Mouse (Mus musculus): ENCODE measurements around the gene C2cd2. TPM values are rescaled to one million over a fixed set of nuclear protein-coding genes. Genes with fewer than 3 reads are reported as not detected.

C2cd2 gene
- total and polyA plus RNA-seq, 3 experiments, result 7.7 to 14.5 (median 11.2) TPM

DNA sequence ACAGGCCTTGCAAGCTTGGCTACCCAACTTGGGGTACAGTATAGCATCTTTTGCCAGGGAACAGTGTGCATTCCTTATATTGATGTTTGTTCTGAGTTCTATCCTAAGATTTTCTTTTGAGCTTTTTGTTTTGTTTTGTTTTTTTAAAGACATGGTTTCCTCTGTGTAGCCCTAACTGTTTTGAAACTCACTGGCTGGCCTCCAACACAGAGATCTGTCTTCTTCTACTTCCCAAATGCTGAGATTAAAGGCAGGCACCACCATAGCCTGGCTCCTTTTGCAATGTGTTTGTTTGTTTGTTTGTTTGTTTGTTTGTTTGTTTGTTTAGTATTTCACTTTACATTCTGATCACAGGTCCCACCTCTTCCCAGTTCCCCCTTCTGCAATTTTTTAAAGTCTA is 32.2 kb downstream of the C2cd2 start:
- no peaks in the 10 kb centered on the region for H3K9me3 ChIP-seq (replicated peaks; ENCODE audit: low read length)
- DNase-seq (ENCODE audit: extremely low read depth), result no peak
- dilution Hi-C loops (cut with MboI; ENCODE audit: extremely low pct_ligation_motif_present, extremely low pct_unique_long_range_greater_than_20kb, low sequenced_read_pairs), result no loop called here
- no peaks in the 10 kb centered on the region for H3K36me3 ChIP-seq (replicated peaks in 1 of 2; ENCODE audit: control insufficient read depth in 1 of 2, insufficient read depth in 1 of 2, low read length in 1 of 2)
- H3K4me1 ChIP-seq (ENCODE audit: control insufficient read depth in 1 of 2, insufficient read depth in 2 of 2), result peaks cover 0 to 25% of the 10 kb centered on the region in 2 experiments; a peak in 2 of 4 replicates
- in situ Hi-C loops (cut with MboI; ENCODE audit: low pct_ligation_motif_present, low pct_unique_long_range_greater_than_20kb, low sequenced_read_pairs), result no loop called here
- H3K9ac ChIP-seq (ENCODE audit: insufficient read depth, low read depth), result no peak overlapping the region
- H3K27me3 ChIP-seq (replicated peaks), result peaks cover 6% of the 10 kb centered on the region
- TF ChIP-seq KAT2A (IDR thresholded peaks at IDR 0.05; ENCODE audit: insufficient replicate concordance, low read length) (no peak), RAD21 (IDR thresholded peaks at IDR 0.05; ENCODE audit: low read depth, low read length) (no peak), MEF2A (IDR thresholded peaks at IDR 0.05; ENCODE audit: borderline replicate concordance, low read depth, low read length) (no peak), ZMIZ1 (IDR thresholded peaks at IDR 0.05; ENCODE audit: low read depth, low read length) (no peak), CTCF (conservative IDR thresholded peaks at IDR 0.05 in 1 of 2, IDR thresholded peaks at IDR 0.05 in 1 of 2; ENCODE audit: low read depth in 2 of 2, low read length in 2 of 2) (no peak), ETS1 (conservative IDR thresholded peaks at IDR 0.05; ENCODE audit: low read depth, low read length) (no peak), TCF12 (IDR thresholded peaks at IDR 0.05; ENCODE audit: low read depth, low read length) (no peak), BHLHE40 (IDR thresholded peaks at IDR 0.05; ENCODE audit: low read depth, low read length) (no peak), EP300 (IDR thresholded peaks at IDR 0.05; ENCODE audit: low read length) (no peak), SMC3 (IDR thresholded peaks at IDR 0.05; ENCODE audit: low read depth, low read length) (no peak), GABPA (IDR thresholded peaks at IDR 0.05; ENCODE audit: insufficient replicate concordance, low read depth, low read length) (no peak), E2F4 (IDR thresholded peaks at IDR 0.05; ENCODE audit: insufficient replicate concordance, low read depth, low read length) (no peak), USF1 (IDR thresholded peaks at IDR 0.05; ENCODE audit: low read depth, low read length) (no peak), UBTF (IDR thresholded peaks at IDR 0.05; ENCODE audit: low read depth, low read length) (no peak), MYC (IDR thresholded peaks at IDR 0.05; ENCODE audit: low read depth, low read length) (no peak), POLR2AphosphoS2 (IDR thresholded peaks at IDR 0.05; ENCODE audit: low read depth, low read length) (no peak), MAFK (IDR thresholded peaks at IDR 0.05; ENCODE audit: insufficient replicate concordance, low read length) (no peak), NELFE (IDR thresholded peaks at IDR 0.05; ENCODE audit: low read depth, low read length) (no peak), JUND (conservative IDR thresholded peaks at IDR 0.05; ENCODE audit: low read depth, low read length) (no peak)
- H3K79me2 ChIP-seq (replicated peaks; ENCODE audit: control insufficient read depth, extremely low read depth, insufficient read depth, poor library complexity, severe bottlenecking), result no peaks in the 10 kb centered on the region
- no peak overlapping the region for H3K27ac ChIP-seq (ENCODE audit: insufficient read depth, low read depth)
- no peak overlapping the region for H3K4me3 ChIP-seq (replicated peaks in 1 of 3; ENCODE audit: low read depth in 2 of 3, low read length in 2 of 3, poor library complexity in 1 of 3)
- H3K4me2 ChIP-seq (ENCODE audit: insufficient read depth, low read depth, poor library complexity, severe bottlenecking), result no peak overlapping the region

DNA sequence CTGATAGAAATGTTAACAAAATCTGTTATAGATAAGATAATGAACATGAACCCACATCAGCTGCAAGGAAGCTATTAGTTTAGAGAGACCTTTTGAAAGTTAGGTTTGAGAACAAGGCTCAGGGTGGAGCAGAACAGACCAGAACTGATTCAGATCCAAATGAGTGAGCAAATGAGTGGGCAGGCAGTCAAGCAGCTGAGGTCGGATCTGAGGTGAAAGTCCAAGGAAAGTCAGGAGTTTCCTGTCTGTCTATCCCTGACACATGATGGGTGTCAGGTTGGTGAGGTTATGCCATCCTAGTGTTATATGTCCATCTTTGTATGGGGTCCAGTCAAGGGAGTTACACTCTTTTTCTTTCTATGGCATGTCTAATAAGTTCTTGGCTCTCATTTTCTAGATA is 32.9 kb downstream of the C2cd2 start:
- no peak for DNase-seq (ENCODE audit: extremely low read depth)
- Histone ChIP-seq H3K9me3 (replicated peaks; ENCODE audit: low read length) (no peaks in the 10 kb centered on the region), H3K4me3 (replicated peaks in 1 of 3; ENCODE audit: low read depth in 2 of 3, low read length in 2 of 3, poor library complexity in 1 of 3) (no peak overlapping the region), H3K36me3 (replicated peaks in 1 of 2; ENCODE audit: control insufficient read depth in 1 of 2, insufficient read depth in 1 of 2, low read length in 1 of 2) (no peaks in the 10 kb centered on the region), H3K9ac (ENCODE audit: insufficient read depth, low read depth) (no peak overlapping the region), H3K79me2 (replicated peaks; ENCODE audit: control insufficient read depth, extremely low read depth, insufficient read depth, poor library complexity, severe bottlenecking) (no peaks in the 10 kb centered on the region), H3K27me3 (replicated peaks) (peaks cover 9% of the 10 kb centered on the region), H3K4me2 (ENCODE audit: insufficient read depth, low read depth, poor library complexity, severe bottlenecking) (no peak overlapping the region), H3K27ac (ENCODE audit: insufficient read depth, low read depth) (no peak overlapping the region), H3K4me1 (ENCODE audit: control insufficient read depth in 1 of 2, insufficient read depth in 2 of 2) (peaks cover 0 to 32% of the 10 kb centered on the region in 2 experiments; a peak in 2 of 4 replicates)
- TF ChIP-seq MAX (IDR thresholded peaks at IDR 0.05; ENCODE audit: low read length) (no peak), POLR2AphosphoS2 (IDR thresholded peaks at IDR 0.05; ENCODE audit: low read depth, low read length) (no peak), RCOR1 (conservative IDR thresholded peaks at IDR 0.05; ENCODE audit: low read depth, low read length) (no peak), MAZ (IDR thresholded peaks at IDR 0.05; ENCODE audit: low read depth, low read length) (no peak), HCFC1 (IDR thresholded peaks at IDR 0.05; ENCODE audit: low read depth, low read length) (no peak), TCF12 (IDR thresholded peaks at IDR 0.05; ENCODE audit: low read depth, low read length) (no peak), PAX5 (IDR thresholded peaks at IDR 0.05; ENCODE audit: low read length) (no peak), POLR2A (IDR thresholded peaks at IDR 0.05; ENCODE audit: low read depth, low read length) (no peak), CHD2 (IDR thresholded peaks at IDR 0.05; ENCODE audit: low read length) (no peak), ZKSCAN1 (IDR thresholded peaks at IDR 0.05; ENCODE audit: borderline replicate concordance, low read depth, low read length) (no peak), NRF1 (IDR thresholded peaks at IDR 0.05; ENCODE audit: low read depth, low read length) (no peak), RAD21 (IDR thresholded peaks at IDR 0.05; ENCODE audit: low read depth, low read length) (no peak), MXI1 (IDR thresholded peaks at IDR 0.05; ENCODE audit: low read depth, low read length) (no peak), ZC3H11A (IDR thresholded peaks at IDR 0.05; ENCODE audit: low read depth, low read length) (no peak), ELF1 (IDR thresholded peaks at IDR 0.05; ENCODE audit: low read depth, low read length) (no peak), GABPA (IDR thresholded peaks at IDR 0.05; ENCODE audit: insufficient replicate concordance, low read depth, low read length) (no peak), CTCF (conservative IDR thresholded peaks at IDR 0.05 in 1 of 2, IDR thresholded peaks at IDR 0.05 in 1 of 2; ENCODE audit: low read depth in 2 of 2, low read length in 2 of 2) (no peak), EP300 (IDR thresholded peaks at IDR 0.05; ENCODE audit: low read length) (no peak), SMC3 (IDR thresholded peaks at IDR 0.05; ENCODE audit: low read depth, low read length) (no peak)
- in situ Hi-C loops (cut with MboI; ENCODE audit: low pct_ligation_motif_present, low pct_unique_long_range_greater_than_20kb, low sequenced_read_pairs) (no loop called here), dilution Hi-C loops (cut with MboI; ENCODE audit: extremely low pct_ligation_motif_present, extremely low pct_unique_long_range_greater_than_20kb, low sequenced_read_pairs) (no loop called here)

Data from CH12.LX (cell line).